Mouse (Mus musculus) brain, embryonic 14.5 days (tissue): Measurements from ENCODE around the gene Sash1.

Experiments
- CTCF ChIP-seq: fragments of 200-500 bp; IDR thresholded peaks from 2 replicates; pipeline ENCODE4 v1.5.1; 2012; ENCODE audit warnings: inconsistent platforms, mild to moderate bottlenecking, moderate library complexity, borderline replicate concordance; ENCODE audit not compliant: insufficient read depth, insufficient read length; ENCODE audit errors: extremely low read depth
- POLR2A ChIP-seq: fragments of 200-500 bp; IDR thresholded peaks from 2 replicates; pipeline ENCODE4 v1.6.1; 2012; ENCODE audit warnings: mild to moderate bottlenecking, inconsistent platforms, borderline replicate concordance; ENCODE audit not compliant: poor library complexity, insufficient read depth, insufficient read length, severe bottlenecking; ENCODE audit errors: extremely low read depth

DNA sequence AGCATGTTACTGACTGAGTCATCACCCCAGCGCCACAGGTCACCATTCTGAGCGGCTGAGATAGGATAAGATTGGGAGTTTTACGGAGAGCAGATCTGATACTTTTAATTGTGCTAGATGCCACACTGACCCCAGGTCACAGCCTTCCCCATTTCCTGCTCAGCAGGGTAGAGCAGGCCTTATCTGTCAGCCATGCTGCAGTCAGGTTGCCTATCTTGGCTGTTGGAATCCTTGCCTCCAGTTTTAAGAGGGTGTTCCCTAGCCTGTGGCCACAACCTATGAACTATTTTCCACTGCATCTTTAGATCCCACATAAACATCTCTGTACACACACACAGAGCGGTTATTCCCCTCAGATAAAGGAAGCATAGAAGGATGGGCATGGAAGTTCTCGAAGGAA lies 145.1 kb downstream of the Sash1 start:
- no peak for TF ChIP-seq CTCF
- no peak for TF ChIP-seq POLR2A
